ENCODE assay signal across 13 mouse cellular contexts in the genomic region with DNA sequence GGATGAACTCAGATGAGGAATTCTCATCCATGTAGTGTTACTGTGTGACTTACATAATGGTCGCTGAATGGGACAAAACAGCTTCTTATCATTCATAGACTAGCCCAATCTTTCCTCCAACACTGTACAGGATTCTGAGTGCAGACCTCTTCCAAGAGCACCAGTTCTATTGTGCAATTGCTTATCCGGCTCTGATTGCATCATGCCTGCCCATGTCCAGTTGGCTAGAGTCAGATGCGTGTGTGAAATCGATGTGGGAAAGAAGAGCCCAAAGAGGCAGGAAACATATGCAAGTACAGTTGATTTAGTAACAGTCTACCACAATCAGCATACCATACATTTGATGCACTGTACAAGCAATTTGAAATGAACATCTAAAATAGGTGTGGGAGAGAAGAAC.
A peak's percentile ranks its signal among the peaks of the same experiment; 100 is the strongest.
DNase-seq lines count a peak whose midpoint lies in the region; ATAC-seq lines count a peak whose summit lies in the region.
"Had no signal": no experiment of that assay in that cellular context is flagged by ENCODE, and none has a peak within 500 bp of the region (broad histone marks: within the 10 kb centered on the region; RNA-seq: fewer than 3 reads in every experiment).

No protein-coding gene starts in this region.

- no peaks in the 10 kb centered on the region; the same call in 1 of the 2 replicates for H3K4me1 ChIP-seq in heart, embryonic 11.5 days (ENCODE audit: control insufficient read depth, insufficient read depth, low read length)
- 0 out of 2 replicates have a peak, but pooled peaks cover 2% of the 10 kb centered on the region for H3K4me1 ChIP-seq in liver, embryonic 15.5 days (replicated peaks)
- H3K4me1 ChIP-seq in kidney, embryonic 16.5 days (ENCODE audit: insufficient read depth, low read length), result no peaks in the 10 kb centered on the region; the same call in 1 of the 2 replicates
- H3K4me1 ChIP-seq in midbrain, embryonic 15.5 days, result no peaks in the 10 kb centered on the region

- H3K9me3 ChIP-seq in heart, embryonic 11.5 days (replicated peaks; ENCODE audit: control insufficient read depth, low read length), result no peaks in the 10 kb centered on the region
- no peaks in the 10 kb centered on the region for H3K9me3 ChIP-seq in liver, embryonic 15.5 days (replicated peaks)
- H3K9me3 ChIP-seq in kidney, embryonic 16.5 days (ENCODE audit: low read length), result no peaks in the 10 kb centered on the region
- H3K9me3 ChIP-seq in midbrain, embryonic 15.5 days, result no peaks in the 10 kb centered on the region
- H3K9me3 ChIP-seq: limb, embryonic 15.5 days had no signal

- H3K4me2 ChIP-seq in heart, embryonic 11.5 days, result no peak overlapping the region
- H3K4me2 ChIP-seq in liver, embryonic 15.5 days, result no peak overlapping the region
- no peak overlapping the region for H3K4me2 ChIP-seq in kidney, embryonic 16.5 days (replicated peaks; ENCODE audit: low read depth, low read length)
- no peak overlapping the region for H3K4me2 ChIP-seq in midbrain, embryonic 15.5 days
- H3K4me2 ChIP-seq: limb, embryonic 15.5 days had no signal

- no peak for ATAC-seq in heart, embryonic 11.5 days (replicated peaks; ENCODE audit: insufficient number of reproducible peaks, low FRiP score, low TSS enrichment)
- peak; percentile 96 for ATAC-seq in common myeloid progenitor, adult 5-6 weeks (replicated peaks; ENCODE audit: low read depth, poor library complexity, severe bottlenecking)
- peak; percentile 57; the same call in 1 of the 2 replicates for ATAC-seq in liver, embryonic 15.5 days (ENCODE audit: insufficient read depth)
- ATAC-seq in monocyte, adult 5-6 weeks (replicated peaks; ENCODE audit: insufficient number of reproducible peaks, low FRiP score, low TSS enrichment, poor library complexity, severe bottlenecking), result peak; percentile 31
- ATAC-seq in kidney, embryonic 16.5 days (ENCODE audit: low FRiP score, low TSS enrichment), result no peak
- ATAC-seq in midbrain, embryonic 15.5 days (replicated peaks), result no peak
- ATAC-seq: forebrain, embryonic 14.5 days; hindbrain, postnatal 0 days had no signal

- no peak overlapping the region for H3K9ac ChIP-seq in heart, embryonic 11.5 days (ENCODE audit: low read depth, low read length)
- H3K9ac ChIP-seq in liver, embryonic 15.5 days, result no peak overlapping the region
- H3K9ac ChIP-seq in kidney, embryonic 16.5 days (replicated peaks; ENCODE audit: low read length), result no peak overlapping the region
- no peak overlapping the region for H3K9ac ChIP-seq in midbrain, embryonic 15.5 days
- H3K9ac ChIP-seq: limb, embryonic 15.5 days had no signal

- H3K4me3 ChIP-seq in heart, embryonic 11.5 days (ENCODE audit: low read depth, low read length), result no peak overlapping the region
- no peak overlapping the region for H3K4me3 ChIP-seq in liver, embryonic 15.5 days (replicated peaks)
- no peak overlapping the region for H3K4me3 ChIP-seq in kidney, embryonic 16.5 days (ENCODE audit: low read length)
- H3K4me3 ChIP-seq in midbrain, embryonic 15.5 days, result no peak overlapping the region
- H3K4me3 ChIP-seq: limb, embryonic 15.5 days had no signal

- WGBS in heart, embryonic 11.5 days (ENCODE audit: insufficient replicate concordance), result 74% methylated on average over 4 of the region's 4 CpGs
- WGBS in liver, embryonic 15.5 days (ENCODE audit: insufficient replicate concordance), result 31% methylated on average over 4 of the region's 4 CpGs
- 86% methylated on average over 4 of the region's 4 CpGs for WGBS in kidney, embryonic 16.5 days
- 96% methylated on average over 4 of the region's 4 CpGs for WGBS in midbrain, embryonic 15.5 days

- no peak overlapping the region for H3K27ac ChIP-seq in heart, embryonic 11.5 days (ENCODE audit: low read depth, low read length)
- H3K27ac ChIP-seq in liver, embryonic 15.5 days (replicated peaks), result no peak overlapping the region
- no peak overlapping the region for H3K27ac ChIP-seq in kidney, embryonic 16.5 days (ENCODE audit: low read length)
- no peak overlapping the region for H3K27ac ChIP-seq in midbrain, embryonic 15.5 days
- H3K27ac ChIP-seq: hindbrain, postnatal 0 days; limb, embryonic 15.5 days had no signal

- peak; percentile 69 to 83 for DNase-seq in heart, adult 18-20 months
- DNase-seq in cerebellum, adult 9-10 months, result no peak
- DNase-seq: kidney, postnatal 10 days; thymus, adult 18-20 months had no signal

- H3K36me3 ChIP-seq in heart, embryonic 11.5 days (ENCODE audit: control insufficient read depth, insufficient read depth, low read length), result no peaks in the 10 kb centered on the region
- H3K36me3 ChIP-seq in liver, embryonic 15.5 days (replicated peaks), result no peaks in the 10 kb centered on the region
- H3K36me3 ChIP-seq in kidney, embryonic 16.5 days (ENCODE audit: insufficient read depth, low read length), result no peaks in the 10 kb centered on the region
- H3K36me3 ChIP-seq in midbrain, embryonic 15.5 days (replicated peaks), result no peaks in the 10 kb centered on the region
- H3K36me3 ChIP-seq: limb, embryonic 15.5 days had no signal

- no peaks in the 10 kb centered on the region for H3K27me3 ChIP-seq in heart, embryonic 11.5 days (ENCODE audit: control insufficient read depth, insufficient read depth, low read length)
- no peaks in the 10 kb centered on the region for H3K27me3 ChIP-seq in liver, embryonic 15.5 days
- H3K27me3 ChIP-seq in kidney, embryonic 16.5 days (ENCODE audit: insufficient read depth, low read length), result no peaks in the 10 kb centered on the region
- H3K27me3 ChIP-seq in midbrain, embryonic 15.5 days (replicated peaks), result no peaks in the 10 kb centered on the region
- H3K27me3 ChIP-seq: limb, embryonic 15.5 days had no signal

Comparison
In these comparisons a context has a peak if more than half of its experiments do, and no peak if none do; other contexts are left out.
1. ATAC-seq: peak in common myeloid progenitor, adult 5-6 weeks (single experiment), liver, embryonic 15.5 days (single experiment) and monocyte, adult 5-6 weeks (single experiment); none in heart, embryonic 11.5 days (single experiment), kidney, embryonic 16.5 days (single experiment) and midbrain, embryonic 15.5 days (single experiment).